Mouse (Mus musculus) naive thymus-derived CD4-positive, alpha-beta T cell, adult 5 months (primary cell): Measurements from ENCODE around the gene Plxnb2. TPM values are rescaled to one million over a fixed set of nuclear protein-coding genes. Genes with fewer than 3 reads are reported as not detected.

Experiments
- polyA plus RNA-seq: library from polyadenylated mRNA; unstranded; fragments of 100-300 nt; shearing (Covaris generic); gene quantifications from one replicate; pipeline ENCODE4 v1.2.1, GENCODE M21; 2017

Plxnb2 gene
- 0.30 TPM for polyA plus RNA-seq

GRCm38 (mm10) chr15:89180571-89181229 is at the start of gene Plxnb2:
Plxnb2 (minus strand) TSS chr15:89180788.

GRCm38 (mm10) chr15:89210915-89211715 is 30.5 kb upstream of the Plxnb2 start, which contains the start of gene Ppp6r2:
Ppp6r2 (plus strand) TSS chr15:89211553.

GRCm38 (mm10) chr15:89196313-89196706 is 15.7 kb upstream of the Plxnb2 start, which contains the start of gene Dennd6b:
Dennd6b (minus strand) TSS chr15:89196496.

GRCm38 (mm10) chr15:89149271-89150040 is 31.1 kb downstream of the Plxnb2 start, which contains the start of gene Mapk11:
Mapk11 (minus strand) TSS chr15:89149628.

GRCm38 (mm10) chr15:89140659-89141252 is 39.8 kb downstream of the Plxnb2 start, which contains the start of gene Mapk12:
Mapk12 (minus strand) TSS chr15:89140703.

GRCm38 (mm10) chr15:89128382-89129350 is 51.9 kb downstream of the Plxnb2 start, which contains the start of gene Hdac10:
Hdac10 (minus strand) TSS chr15:89128700.

GRCm38 (mm10) chr15:89122649-89123366 is 57.8 kb downstream of the Plxnb2 start, which contains the start of gene Tubgcp6:
Tubgcp6 (minus strand) TSS chr15:89123112.

Other genes starting within 250 kb of the Plxnb2 start
- not detected for gene Ttll8, start 226.4 kb downstream of the Plxnb2 start, polyA plus RNA-seq
- gene Mlc1, start 201.8 kb downstream of the Plxnb2 start, polyA plus RNA-seq, result not detected
- not detected for gene Mov10l1, start 197.9 kb downstream of the Plxnb2 start, polyA plus RNA-seq
- not detected for gene Panx2, start 121.1 kb downstream of the Plxnb2 start, polyA plus RNA-seq
- 58.6 TPM for gene Trabd, start 105.7 kb downstream of the Plxnb2 start, polyA plus RNA-seq
- 31.4 TPM for gene Selenoo, start 91.7 kb downstream of the Plxnb2 start, polyA plus RNA-seq
- gene Tubgcp6, start 57.7 kb downstream of the Plxnb2 start, polyA plus RNA-seq, result 21.5 TPM
- gene Hdac10, start 52.1 kb downstream of the Plxnb2 start, polyA plus RNA-seq, result 33.3 TPM
- 1.6 TPM for gene Mapk12, start 40.1 kb downstream of the Plxnb2 start, polyA plus RNA-seq
- 40.2 TPM for gene Mapk11, start 31.2 kb downstream of the Plxnb2 start, polyA plus RNA-seq
- 47.8 TPM for gene Dennd6b, start 15.7 kb upstream of the Plxnb2 start, polyA plus RNA-seq
- gene Ppp6r2, start 30.8 kb upstream of the Plxnb2 start, polyA plus RNA-seq, result 14.5 TPM
- gene Sbf1, start 134.5 kb upstream of the Plxnb2 start, polyA plus RNA-seq, result 191 TPM
- gene Adm2, start 141.9 kb upstream of the Plxnb2 start, polyA plus RNA-seq, result not detected
- gene Miox, start 153.6 kb upstream of the Plxnb2 start, polyA plus RNA-seq, result not detected
- 57.9 TPM for gene Lmf2, start 174.9 kb upstream of the Plxnb2 start, polyA plus RNA-seq
- 142 TPM for gene Ncaph2, start 174.9 kb upstream of the Plxnb2 start, polyA plus RNA-seq
- gene Sco2, start 193.1 kb upstream of the Plxnb2 start, polyA plus RNA-seq, result 4.6 TPM
- 1.0 TPM for gene Tymp, start 196.3 kb upstream of the Plxnb2 start, polyA plus RNA-seq
- not detected for gene Odf3b, start 198.5 kb upstream of the Plxnb2 start, polyA plus RNA-seq
- gene Klhdc7b, start 204.1 kb upstream of the Plxnb2 start, polyA plus RNA-seq, result not detected
- gene Syce3, start 229.7 kb upstream of the Plxnb2 start, polyA plus RNA-seq, result not detected
- gene Cpt1b, start 245.1 kb upstream of the Plxnb2 start, polyA plus RNA-seq, result not detected
- gene C730034F03Rik, start 248.8 kb upstream of the Plxnb2 start, polyA plus RNA-seq, result 11.5 TPM
- 0.42 TPM for gene Gm44502, start 248.9 kb upstream of the Plxnb2 start, polyA plus RNA-seq
- 145 TPM for gene Chkb, start 249.1 kb upstream of the Plxnb2 start, polyA plus RNA-seq